Comparison of ENCODE assay signal across 8 mouse cellular contexts in genomic region chr3:106547171-106547923, GRCm38 (mm10). TPM values are rescaled to one million over a fixed set of nuclear protein-coding genes. Genes with fewer than 3 reads are reported as not detected.
DNase-seq lines count a peak whose midpoint lies in the region; ATAC-seq and TF ChIP-seq lines count a peak whose summit lies in the region.

Gene Dram2, plus strand, starts transcription at chr3:106547798.
Gene Cept1, minus strand, starts transcription at chr3:106547802.

- peak within 1 kb of the TSS; percentile 70 for H3K27ac ChIP-seq in MEL (ENCODE audit: control insufficient read depth, low read depth, low read length)
- peak within 1 kb of the TSS; percentile 69 for H3K27ac ChIP-seq in cerebellum, adult 2 months (ENCODE audit: insufficient read depth, low read length)
- H3K27ac ChIP-seq in forebrain, postnatal 0 days (ENCODE audit: low read depth, low read length): peak within 1 kb of the TSS; percentile 95
- H3K27ac ChIP-seq in lung, embryonic 15.5 days: peak within 1 kb of the TSS; percentile 99

- peak; percentile 97 for DNase-seq in MEL (ENCODE audit: low read depth, low spot score)
- DNase-seq in cerebellum, adult 2 months: peak; percentile 88 to 93
- DNase-seq in forebrain, postnatal 0 days: peak; percentile 96
- DNase-seq in heart, postnatal 4 days: peak; percentile 93
- DNase-seq in layer of hippocampus, adult 8-10 months (ENCODE audit: low spot score in 2 of 2): peak; percentile 91 to 93
- peak; percentile 87 for DNase-seq in ovary, adult 18-20 months (ENCODE audit: low spot score)
- peak; percentile 97 for DNase-seq in thymus, postnatal 0 days (ENCODE audit: low spot score)

- H3K27me3 ChIP-seq in MEL (ENCODE audit: control insufficient read depth in 1 of 2, insufficient read depth in 2 of 2, low read length in 2 of 2): no peaks in the 10 kb centered on the region
- H3K27me3 ChIP-seq in cerebellum, adult 2 months (ENCODE audit: control insufficient read depth, insufficient read depth, low read length): no peaks in the 10 kb centered on the region
- no peaks in the 10 kb centered on the region for H3K27me3 ChIP-seq in forebrain, postnatal 0 days (ENCODE audit: insufficient read depth, low read length)
- no peaks in the 10 kb centered on the region for H3K27me3 ChIP-seq in lung, embryonic 15.5 days

- peak within 1 kb of the TSS; percentile 87 to 99 for H3K4me3 ChIP-seq in MEL (ENCODE audit: control insufficient read depth in 1 of 2, insufficient read depth in 1 of 2, low read depth in 2 of 2, low read length in 2 of 2)
- H3K4me3 ChIP-seq in cerebellum, adult 2 months (replicated peaks; ENCODE audit: insufficient read depth, low read depth, low read length): peak within 1 kb of the TSS; percentile 70
- H3K4me3 ChIP-seq in forebrain, postnatal 0 days (ENCODE audit: low read depth, low read length): peak within 1 kb of the TSS; percentile 82
- H3K4me3 ChIP-seq in lung, embryonic 15.5 days: peak within 1 kb of the TSS; percentile 78

- peaks cover 16 to 22% of the 10 kb centered on the region in 2 experiments for H3K4me1 ChIP-seq in MEL (ENCODE audit: control insufficient read depth in 1 of 2, insufficient read depth in 2 of 2, low read length in 2 of 2)
- no peaks in the 10 kb centered on the region for H3K4me1 ChIP-seq in cerebellum, adult 2 months (ENCODE audit: control insufficient read depth, insufficient read depth, low read length)
- peaks cover 12% of the 10 kb centered on the region; the same call in 1 of the 2 replicates for H3K4me1 ChIP-seq in forebrain, postnatal 0 days (ENCODE audit: insufficient read depth)
- peaks cover 20% of the 10 kb centered on the region for H3K4me1 ChIP-seq in lung, embryonic 15.5 days

- WGBS in cerebellum, adult 2 months: under 1% methylated on average over 63 of the region's 63 CpGs
- WGBS in forebrain, postnatal 0 days: 2% methylated on average over 61 of the region's 63 CpGs
- under 1% methylated on average over 63 of the region's 63 CpGs for WGBS in lung, embryonic 15.5 days

- peak; percentile 83 for TF ChIP-seq POLR2A in MEL (IDR thresholded peaks at IDR 0.05; ENCODE audit: control insufficient read depth in 1 of 2, insufficient read depth in 1 of 2, low read depth in 1 of 2, low read length in 2 of 2, poor library complexity in 1 of 2)
- TF ChIP-seq POLR2A in cerebellum, adult 2 months (IDR thresholded peaks at IDR 0.05; ENCODE audit: borderline replicate concordance, insufficient read depth, low read length): peak; percentile 94

- TF ChIP-seq CTCF in MEL (IDR thresholded peaks at IDR 0.05 in 2 of 3, conservative IDR thresholded peaks at IDR 0.05 in 1 of 3; ENCODE audit: control insufficient read depth in 1 of 3, insufficient read depth in 1 of 3, low read depth in 2 of 3, low read length in 3 of 3, poor library complexity in 1 of 3, severe bottlenecking in 1 of 3): no peak
- no peak for TF ChIP-seq CTCF in cerebellum, adult 2 months (IDR thresholded peaks at IDR 0.05; ENCODE audit: borderline replicate concordance, insufficient read depth, low read depth, low read length)
- no peak for TF ChIP-seq CTCF in forebrain, postnatal 0 days (IDR thresholded peaks at IDR 0.05; ENCODE audit: low read depth)

- peaks cover 0 to 36% of the 10 kb centered on the region in 2 experiments; a peak in 2 of 4 replicates for H3K36me3 ChIP-seq in MEL (ENCODE audit: control insufficient read depth in 1 of 2, insufficient read depth in 2 of 2, low read length in 2 of 2)
- H3K36me3 ChIP-seq in forebrain, postnatal 0 days (ENCODE audit: insufficient read depth): peaks cover 4% of the 10 kb centered on the region
- no peaks in the 10 kb centered on the region; the same call in 1 of the 2 replicates for H3K36me3 ChIP-seq in lung, embryonic 15.5 days

- TF ChIP-seq EP300 in MEL (IDR thresholded peaks at IDR 0.05; ENCODE audit: low read depth in 1 of 2, low read length in 2 of 2): no peak

- peak within 1 kb of the TSS; percentile 60 for H3K4me2 ChIP-seq in forebrain, postnatal 0 days (ENCODE audit: low read depth)
- peak within 1 kb of the TSS; percentile 65 for H3K4me2 ChIP-seq in lung, embryonic 15.5 days

- H3K9ac ChIP-seq in MEL (ENCODE audit: control insufficient read depth, low read depth, low read length, poor library complexity, severe bottlenecking): peak within 1 kb of the TSS; percentile 87
- peak within 1 kb of the TSS; percentile 83 for H3K9ac ChIP-seq in forebrain, postnatal 0 days
- peak within 1 kb of the TSS; percentile 94 for H3K9ac ChIP-seq in lung, embryonic 15.5 days

- TF ChIP-seq RAD21 in MEL (IDR thresholded peaks at IDR 0.05; ENCODE audit: low read depth, low read length): no peak

- H3K79me2 ChIP-seq in MEL (ENCODE audit: control insufficient read depth, insufficient read depth, low read length, poor library complexity): peaks cover 29% of the 10 kb centered on the region

- ATAC-seq in forebrain, postnatal 0 days: peak; percentile 96
- ATAC-seq in lung, embryonic 15.5 days (ENCODE audit: borderline replicate concordance, extremely low read depth, low FRiP score, low TSS enrichment): peak; percentile 96

- H3K9me3 ChIP-seq in MEL (replicated peaks; ENCODE audit: insufficient read depth, low read length): no peaks in the 10 kb centered on the region
- no peaks in the 10 kb centered on the region for H3K9me3 ChIP-seq in forebrain, postnatal 0 days (ENCODE audit: low read length)
- no peaks in the 10 kb centered on the region for H3K9me3 ChIP-seq in lung, embryonic 15.5 days

TF ChIP-seq in MEL, 35 proteins besides CTCF, POLR2A, EP300 and RAD21:
- TF ChIP-seq ETS1 (IDR thresholded peaks at IDR 0.05; ENCODE audit: low read depth, low read length) (peak; percentile 35; the same call in 1 of the 2 replicates), ZMIZ1 (IDR thresholded peaks at IDR 0.05; ENCODE audit: low read depth, low read length) (peak; percentile 90), MEF2A (IDR thresholded peaks at IDR 0.05; ENCODE audit: extremely low read depth, insufficient replicate concordance, low read depth, low read length, poor library complexity, severe bottlenecking) (peak; percentile 41; the same call in 1 of the 2 replicates), NELFE (IDR thresholded peaks at IDR 0.05; ENCODE audit: low read depth, low read length) (peak; percentile 92), BHLHE40 (IDR thresholded peaks at IDR 0.05; ENCODE audit: borderline replicate concordance, low read depth, low read length) (no peak), USF1 (IDR thresholded peaks at IDR 0.05; ENCODE audit: low read depth, low read length) (no peak), MAZ (IDR thresholded peaks at IDR 0.05; ENCODE audit: low read depth, low read length) (peak; percentile 87), TCF12 (IDR thresholded peaks at IDR 0.05; ENCODE audit: low read depth, low read length) (peak; percentile 69), HCFC1 (IDR thresholded peaks at IDR 0.05; ENCODE audit: low read depth, low read length) (peak; percentile 88), E2F4 (IDR thresholded peaks at IDR 0.05; ENCODE audit: borderline replicate concordance, low read depth, low read length) (no peak), KAT2A (conservative IDR thresholded peaks at IDR 0.05; ENCODE audit: low read depth, low read length) (peak; percentile 68), CHD1 (IDR thresholded peaks at IDR 0.05; ENCODE audit: low read depth, low read length) (no peak), POLR2AphosphoS2 (IDR thresholded peaks at IDR 0.05; ENCODE audit: low read length) (peak; percentile 84), NRF1 (IDR thresholded peaks at IDR 0.05; ENCODE audit: insufficient read depth, low read depth, low read length, poor library complexity, severe bottlenecking) (peak; percentile 58), TBP (IDR thresholded peaks at IDR 0.05; ENCODE audit: low read depth, low read length) (peak; percentile 81), MYB (IDR thresholded peaks at IDR 0.05; ENCODE audit: low read depth, low read length) (no peak)

RNA-seq across cellular contexts. Expression of gene Dram2, which starts in this region (rescaled TPM):
- 14.1 and 16.7 TPM in 2 replicates for total RNA-seq in MEL (2012; rRNA removed)
- polyA plus RNA-seq in MEL (2012; ENCODE audit: insufficient read depth in 1 of 2, insufficient read length in 2 of 2, low read depth in 1 of 2, low replicate concordance in 2 of 2, missing spikeins in 1 of 2): 10 to 100 TPM in 1 of 2 experiments, not detected in 1; 20.1 TPM
- 47.0 and 49.3 TPM in 2 replicates for polyA plus RNA-seq in cerebellum, adult 2 months (2012; rRNA removed)
- 32.5 and 50.0 TPM in 2 replicates for total RNA-seq in forebrain, postnatal 0 days (2014; rRNA removed)
- 70.3 and 78.4 TPM in 2 replicates for polyA plus RNA-seq in forebrain, postnatal 0 days (2015; fragmentation: Nextera tagmentation; extraction: Ambion mirVana)
- total RNA-seq in heart, postnatal 4 days (2021): 10 to 100 TPM; 64.3 to 71.8 TPM
- total RNA-seq in layer of hippocampus, adult 8-10 months (2022): 10 to 100 TPM; 37.7 to 45.7 (median 40.7) TPM
- polyA plus RNA-seq in lung, embryonic 15.5 days (2015; fragmentation: Nextera tagmentation; extraction: Ambion mirVana): 72.5 and 78.0 TPM in 2 replicates
- polyA plus RNA-seq in thymus, postnatal 0 days (2015; fragmentation: Nextera tagmentation; extraction: Ambion mirVana): 55.8 and 57.4 TPM in 2 replicates

RNA-seq across cellular contexts. Expression of gene Cept1, which starts in this region (rescaled TPM):
- total RNA-seq in MEL (2012; rRNA removed): 26.0 and 32.0 TPM in 2 replicates
- 10 to 100 TPM in 1 of 2 experiments, not detected in 1; 15.9 TPM for polyA plus RNA-seq in MEL (2012; ENCODE audit: insufficient read depth in 1 of 2, insufficient read length in 2 of 2, low read depth in 1 of 2, low replicate concordance in 2 of 2, missing spikeins in 1 of 2)
- 42.2 and 44.7 TPM in 2 replicates for polyA plus RNA-seq in cerebellum, adult 2 months (2012; rRNA removed)
- total RNA-seq in forebrain, postnatal 0 days (2014; rRNA removed): 51.1 and 52.3 TPM in 2 replicates
- polyA plus RNA-seq in forebrain, postnatal 0 days (2015; fragmentation: Nextera tagmentation; extraction: Ambion mirVana): 30.1 and 38.0 TPM in 2 replicates
- 10 to 100 TPM; 17.0 to 17.1 TPM for total RNA-seq in heart, postnatal 4 days (2021)
- total RNA-seq in layer of hippocampus, adult 8-10 months (2022): 10 to 100 TPM; 48.0 to 53.0 (median 49.1) TPM
- polyA plus RNA-seq in lung, embryonic 15.5 days (2015; fragmentation: Nextera tagmentation; extraction: Ambion mirVana): 63.4 and 73.5 TPM in 2 replicates
- 65.4 and 66.8 TPM in 2 replicates for polyA plus RNA-seq in thymus, postnatal 0 days (2015; fragmentation: Nextera tagmentation; extraction: Ambion mirVana)

Comparison
In these comparisons a context has a peak if more than half of its experiments do, and no peak if none do; other contexts are left out.
1. Peak in every context shown above with its lines: DNase-seq, ATAC-seq, H3K4me3 ChIP-seq and H3K27ac ChIP-seq.